Mouse (Mus musculus): Measurements from ENCODE around the gene Gm11397. TPM values are rescaled to one million over a fixed set of nuclear protein-coding genes. Genes with fewer than 3 reads are reported as not detected.

Gm11397 gene
- not detected in 2 replicates for polyA plus RNA-seq (2012; rRNA removed)

GRCm38 (mm10) chr13:33395461-33395860 lies at the start of gene Gm11397:
Gm11397 (plus strand) TSS chr13:33395761.

Other genes with a start within 250 kb of the Gm11397 start
- not detected in 2 replicates for gene Serpinb9c, start 236.0 kb upstream of the Gm11397 start, polyA plus RNA-seq (2012; rRNA removed)
- gene Serpinb9d, start 202.8 kb upstream of the Gm11397 start, polyA plus RNA-seq (2012; rRNA removed), result not detected in 2 replicates
- not detected in 2 replicates for gene Serpinb9e, start 146.1 kb upstream of the Gm11397 start, polyA plus RNA-seq (2012; rRNA removed)
- not detected in 2 replicates for gene Serpinb9f, start 71.7 kb upstream of the Gm11397 start, polyA plus RNA-seq (2012; rRNA removed)
- gene Serpinb9g, start 89.0 kb downstream of the Gm11397 start, polyA plus RNA-seq (2012; rRNA removed), result not detected in 2 replicates